Mouse (Mus musculus) ZHBTc4 (cell line): ENCODE measurements at regions not wholly inside any gene's neighbourhood (a gene's known extent, or its start where the extent isn't known, plus 50 kb on each side); places are given as distances from the start of the nearest gene placed in this dataset.

Source experiments
- DNase-seq: peaks from one replicate; pipeline ENCODE4 v3.0.0-alpha.2; 2011; ENCODE audit warnings: low read depth, low spot score

GRCm38 (mm10) chr11:38618707-38619106 lies 1382.9 kb upstream of the Tenm2 start:
- DNase-seq, result no peak

GRCm38 (mm10) chr11:38600971-38601370 lies 1365.2 kb upstream of the Tenm2 start:
- no peak for DNase-seq

GRCm38 (mm10) chr11:38568515-38568914 lies 1332.8 kb upstream of the Tenm2 start:
- DNase-seq, result no peak

- DNase-seq, result peak; percentile 33
These were observed 1308.1 kb upstream of the Tenm2 start for GRCm38 (mm10) chr11:38543893-38544292.

- no peak for DNase-seq
These were observed 1304.3 kb upstream of the Tenm2 start for GRCm38 (mm10) chr11:38540097-38540496.

GRCm38 (mm10) chr11:38532282-38532681 lies 1296.5 kb upstream of the Tenm2 start:
- DNase-seq, result no peak

- no peak for DNase-seq
These were observed 1273.9 kb upstream of the Tenm2 start for GRCm38 (mm10) chr11:38509676-38510075.

GRCm38 (mm10) chr11:38464239-38464596 lies 1228.5 kb upstream of the Tenm2 start:
- DNase-seq, result no peak

- DNase-seq, result no peak
These were observed 1227.9 kb upstream of the Tenm2 start for GRCm38 (mm10) chr11:38463568-38464238.

- no peak for DNase-seq
These were observed 1207.5 kb upstream of the Tenm2 start for GRCm38 (mm10) chr11:38443291-38443690.

GRCm38 (mm10) chr11:38410302-38410701 lies 1174.5 kb upstream of the Tenm2 start:
- no peak for DNase-seq

GRCm38 (mm10) chr11:38397771-38398170 lies 1162.0 kb upstream of the Tenm2 start:
- DNase-seq, result no peak

GRCm38 (mm10) chr11:38386958-38387357 lies 1151.2 kb upstream of the Tenm2 start:
- DNase-seq, result no peak

GRCm38 (mm10) chr11:38346442-38346841 lies 1110.7 kb upstream of the Tenm2 start:
- no peak for DNase-seq

GRCm38 (mm10) chr11:38335411-38335810 lies 1099.6 kb upstream of the Tenm2 start:
- no peak for DNase-seq

- no peak for DNase-seq
These were observed 1061.9 kb upstream of the Tenm2 start for GRCm38 (mm10) chr11:38297693-38298092.

GRCm38 (mm10) chr11:38291289-38291688 lies 1055.5 kb upstream of the Tenm2 start:
- no peak for DNase-seq

- DNase-seq, result no peak
These were observed 1045.2 kb upstream of the Tenm2 start for GRCm38 (mm10) chr11:38280961-38281360.
